Mouse (Mus musculus) T-helper 2 cell (primary cell): ENCODE results near the gene Fcrla.

Experiments used
- in situ Hi-C: fragments of 300-600 bp; cut with MboI, MseI; formaldehyde crosslinking; loops from one replicate; pipeline ENCODE4 v1.15.1; 2025; ENCODE audit warnings: high pct_unique_total_duplicates

Fcrla gene

GRCm38 (mm10) chr1:170932043-170932442 lies 4.7 kb upstream of the Fcrla start:
- in situ Hi-C loops = loop anchor here (25.0 kb wide), 1 partner anchor 555 kb away; no protein-coding TSS in a partner anchor

GRCm38 (mm10) chr1:170929245-170929644 lies 1.9 kb upstream of the Fcrla start:
- in situ Hi-C loops = loop anchor here (25.0 kb wide), 1 partner anchor 558 kb away; no protein-coding TSS in a partner anchor

- in situ Hi-C loops = loop anchor here (25.0 kb wide), 1 partner anchor 559 kb away; no protein-coding TSS in a partner anchor
These were observed 1.1 kb upstream of the Fcrla start for GRCm38 (mm10) chr1:170928467-170928866.

- in situ Hi-C loops = loop anchor here (25.0 kb wide), 1 partner anchor 560 kb away; no protein-coding TSS in a partner anchor
These were observed 442 bp downstream of the Fcrla start for GRCm38 (mm10) chr1:170926941-170927340.

GRCm38 (mm10) chr1:170924485-170924884 lies 2.9 kb downstream of the Fcrla start:
- in situ Hi-C loops = no loop called here

GRCm38 (mm10) chr1:170919308-170919707 lies 8.1 kb downstream of the Fcrla start:
- in situ Hi-C loops = no loop called here

DNA sequence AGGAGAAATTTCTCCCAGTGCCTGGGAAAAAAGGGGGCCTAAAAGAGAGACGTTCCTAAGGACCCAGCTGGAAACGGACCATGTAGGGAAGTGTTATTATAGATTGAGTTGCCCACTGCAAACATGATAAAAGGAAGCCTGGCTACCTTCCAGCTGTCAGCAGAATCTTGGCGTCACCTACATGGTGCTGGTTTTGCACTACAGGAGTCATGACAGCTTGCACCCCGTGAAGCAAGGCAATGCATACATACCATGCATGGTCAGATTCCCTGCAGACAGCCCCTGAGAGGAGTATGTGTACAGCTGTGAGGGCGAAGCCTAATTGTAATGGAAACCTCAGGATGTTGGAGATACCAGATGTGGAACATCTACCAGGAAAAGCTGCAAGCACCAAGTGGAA lies 11.7 kb downstream of the Fcrla start:
- in situ Hi-C loops = no loop called here

GRCm38 (mm10) chr1:170912891-170913615 lies 14.3 kb downstream of the Fcrla start, which contains the start of gene Fcrlb:
Gene Fcrlb, minus strand, starts transcription at chr1:170912941.
- in situ Hi-C loops = no loop called here

DNA sequence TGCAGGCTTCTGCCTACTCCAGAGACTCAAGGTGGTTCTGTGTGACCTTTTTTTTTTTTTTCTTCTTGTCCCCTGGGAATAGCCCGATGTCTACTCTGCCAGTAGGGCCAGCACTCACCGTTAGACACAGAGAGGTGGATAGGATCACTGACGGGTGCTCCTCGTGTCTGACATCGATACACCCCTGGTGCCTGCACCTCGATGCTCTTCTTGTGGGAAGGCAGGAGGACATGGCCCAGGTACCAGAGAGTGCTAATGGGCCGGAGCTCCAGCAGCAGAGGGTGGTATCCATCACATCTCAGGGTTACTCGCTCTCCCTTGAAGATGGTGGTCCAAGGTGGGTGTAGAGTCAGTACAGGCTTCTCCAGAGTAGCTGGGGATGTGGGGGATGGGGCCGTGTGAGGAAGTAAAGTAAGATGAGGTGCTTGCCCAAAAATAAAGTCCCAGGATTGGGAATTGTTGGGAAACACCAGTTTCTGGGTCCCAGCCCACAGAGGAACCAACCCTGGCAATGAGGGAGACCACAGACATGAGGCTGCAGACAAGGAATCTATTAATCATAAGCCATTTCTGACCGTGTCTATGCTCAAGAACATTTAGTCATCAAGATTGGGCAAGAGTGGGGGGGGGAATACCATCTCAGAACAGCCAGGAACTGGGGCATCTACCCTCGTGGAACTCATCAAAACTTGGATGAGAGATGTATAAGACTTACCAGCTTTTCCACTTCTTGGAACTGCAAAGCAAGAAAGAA lies 15.3 kb downstream of the Fcrla start:
- in situ Hi-C loops = no loop called here

- in situ Hi-C loops = no loop called here
These were observed 19.0 kb downstream of the Fcrla start for GRCm38 (mm10) chr1:170908341-170908740.

DNA sequence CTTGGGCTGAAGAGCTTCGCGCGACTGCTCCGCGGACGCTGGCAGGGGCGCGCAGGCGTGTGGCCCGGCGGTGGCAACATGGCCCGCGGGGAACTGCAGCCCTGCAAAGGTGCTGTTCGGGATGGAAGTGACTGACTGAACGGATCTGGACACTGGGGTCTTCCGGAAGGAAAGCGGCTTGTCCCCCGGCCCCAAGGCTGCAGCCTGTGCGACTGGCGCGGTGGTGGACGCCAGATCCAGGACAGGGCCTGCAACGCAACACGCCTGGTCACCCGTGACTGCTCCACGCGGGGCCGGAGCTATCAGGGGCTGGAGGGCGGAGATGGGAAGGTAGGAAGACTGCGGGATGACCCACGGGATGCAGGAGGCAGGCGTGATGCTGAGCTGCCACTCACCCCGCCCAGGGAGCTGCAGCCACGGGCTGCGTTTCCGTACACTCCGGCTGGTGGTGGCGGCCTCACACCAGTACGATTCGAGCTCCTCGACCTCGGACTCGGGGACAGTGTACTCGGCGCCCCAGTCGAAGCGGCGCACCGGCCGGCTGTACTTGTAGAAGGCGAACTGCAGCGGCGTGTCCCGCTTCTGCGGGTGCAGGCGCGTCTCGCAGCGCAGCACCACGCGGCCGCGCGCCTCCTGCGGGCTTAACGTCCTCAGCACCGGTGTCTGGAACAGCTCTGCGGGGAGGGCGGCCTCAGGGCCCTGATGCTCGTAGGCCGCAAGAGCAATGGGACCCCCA lies 19.8 kb downstream of the Fcrla start:
- in situ Hi-C loops = no loop called here

GRCm38 (mm10) chr1:170907111-170907455 lies 20.3 kb downstream of the Fcrla start:
- in situ Hi-C loops = no loop called here

GRCm38 (mm10) chr1:170903485-170903884 lies 23.9 kb downstream of the Fcrla start:
- in situ Hi-C loops = loop anchor here (5.0 kb wide), 1 partner anchor 94 kb away; no protein-coding TSS in a partner anchor

DNA sequence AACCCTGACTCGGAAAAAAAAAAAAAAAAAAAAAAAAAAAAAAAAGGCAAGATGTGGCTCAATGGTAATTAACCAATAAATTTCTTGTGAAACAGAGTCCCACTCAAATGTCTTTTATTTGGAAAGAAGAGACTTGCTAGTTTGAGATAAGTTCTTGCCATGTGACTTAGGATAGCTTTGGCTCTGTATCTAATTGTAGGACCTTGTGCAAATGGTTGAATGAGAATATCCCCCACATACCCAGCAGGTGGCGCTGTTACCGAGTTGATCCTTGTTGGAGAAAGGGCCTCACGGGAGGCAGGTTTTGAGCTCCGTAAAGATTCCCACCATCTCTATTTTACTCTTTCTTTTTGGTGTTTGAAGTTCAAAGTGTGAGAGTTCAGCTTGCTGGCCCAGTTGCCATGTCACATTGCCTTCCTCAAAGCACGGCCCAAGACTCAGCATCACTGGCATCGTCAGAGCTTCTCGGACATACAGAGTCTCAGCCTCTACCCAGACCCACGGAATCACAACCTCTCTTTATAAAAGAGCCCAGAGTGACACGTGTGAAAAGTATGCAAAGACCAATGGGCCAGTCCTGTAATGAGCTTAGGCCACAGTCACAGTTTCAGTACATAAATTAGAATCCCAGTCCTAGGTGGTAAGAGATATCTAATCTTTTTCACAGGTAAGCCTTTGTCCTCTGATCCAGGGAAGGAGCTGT lies 25.7 kb downstream of the Fcrla start:
- in situ Hi-C loops = loop anchor here (5.0 kb wide), 1 partner anchor 96 kb away; no protein-coding TSS in a partner anchor

GRCm38 (mm10) chr1:170900799-170901467 lies 26.4 kb downstream of the Fcrla start:
- in situ Hi-C loops = loop anchor here (5.0 kb wide), 1 partner anchor 96 kb away; no protein-coding TSS in a partner anchor

DNA sequence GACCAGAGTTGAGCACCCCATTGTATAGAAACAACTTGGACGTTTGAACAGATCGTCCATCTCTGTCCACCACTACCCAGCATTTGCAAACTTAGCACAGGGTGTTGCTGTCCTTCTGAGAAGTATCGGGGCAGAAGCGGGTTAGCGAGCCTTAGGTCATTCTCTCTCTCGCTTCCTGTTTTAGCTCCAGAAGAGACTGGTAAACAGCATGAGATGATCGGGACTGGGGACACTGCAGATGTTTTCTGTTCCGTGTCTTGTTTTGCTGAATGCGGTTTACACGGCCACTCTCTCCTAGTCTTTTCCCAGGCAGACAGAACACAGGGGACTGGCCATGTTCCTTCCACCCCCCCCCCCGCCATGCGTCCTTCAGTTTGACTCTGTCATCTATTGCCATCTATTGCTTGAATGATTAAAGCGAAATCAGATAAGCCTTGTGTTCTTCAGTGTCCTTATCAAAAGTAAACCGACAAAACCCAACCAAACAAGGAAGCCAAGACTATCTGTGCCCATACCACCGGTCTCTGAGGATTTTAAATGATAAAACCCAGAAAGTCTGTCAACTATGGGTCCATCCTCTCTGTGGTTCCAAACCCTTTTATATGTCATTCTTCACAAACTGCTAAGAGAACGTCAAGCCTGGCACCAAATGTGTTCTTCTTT lies 28.8 kb downstream of the Fcrla start:
- in situ Hi-C loops = no loop called here

DNA sequence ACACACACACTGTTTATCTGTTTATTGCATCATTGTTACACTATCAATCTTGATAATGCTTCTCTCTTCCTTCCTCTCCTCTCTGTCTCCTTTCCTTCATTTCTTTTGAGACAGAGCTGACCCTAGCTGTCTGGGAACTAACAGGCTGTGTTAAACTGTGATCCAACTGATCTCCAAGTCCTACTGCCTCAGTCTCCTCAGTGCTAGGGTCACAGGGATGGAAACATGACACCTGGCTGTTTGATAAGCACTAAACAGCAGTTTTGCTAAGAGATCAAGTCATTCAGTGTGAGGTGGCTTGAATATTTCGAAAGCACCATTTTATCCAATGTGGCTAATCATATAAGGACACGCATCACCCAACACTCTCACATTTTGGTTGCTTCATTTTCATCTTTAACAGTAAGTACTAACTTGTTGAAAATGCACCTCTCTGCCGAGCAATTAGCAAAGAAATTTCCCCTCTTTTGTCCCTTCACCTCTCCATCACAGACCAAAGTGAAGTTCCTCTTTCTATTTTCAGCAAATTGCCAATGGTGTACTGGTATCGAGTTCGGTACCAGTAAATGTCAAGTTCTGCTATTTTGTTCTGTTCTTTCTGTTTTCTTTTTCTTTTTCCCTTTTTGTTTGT lies 30.6 kb downstream of the Fcrla start:
- in situ Hi-C loops = no loop called here

- in situ Hi-C loops = no loop called here
These were observed 32.5 kb downstream of the Fcrla start for GRCm38 (mm10) chr1:170894603-170895602.
